Mouse (Mus musculus) heart, embryonic 11.5 days (tissue): ENCODE measurements at regions not wholly inside any gene's neighbourhood (a gene's known extent, or its start where the extent isn't known, plus 50 kb on each side); places are given as distances from the start of the nearest gene placed in this dataset.

Experiments used
- ATAC-seq: fragments of 200-750 bp; cut with Nextera tagmentation; replicated peaks from 2 replicates; pipeline ENCODE4 v1.8.0; 2017; ENCODE audit warnings: moderate library complexity; ENCODE audit not compliant: insufficient number of reproducible peaks, low FRiP score, low TSS enrichment
- H3K27ac ChIP-seq: fragments of 300-500 bp; sonication (generic); 2 replicates; pipeline ENCODE4 v1.5.1; 2014; ENCODE audit warnings: mild to moderate bottlenecking, low read depth, low read length
- H3K27me3 ChIP-seq: fragments of 300-500 bp; sonication (generic); 2 replicates; pipeline ENCODE4 v1.6.1; 2014; ENCODE audit warnings: mild to moderate bottlenecking, low read length, mixed read lengths; ENCODE audit not compliant: control insufficient read depth, insufficient read depth
- H3K36me3 ChIP-seq: fragments of 300-500 bp; sonication (generic); 2 replicates; pipeline ENCODE4 v1.6.1; 2014; ENCODE audit warnings: mild to moderate bottlenecking, low read length, moderate library complexity, mixed read lengths; ENCODE audit not compliant: control insufficient read depth, insufficient read depth
- H3K4me1 ChIP-seq: fragments of 300-500 bp; sonication (generic); 2 replicates; pipeline ENCODE4 v1.6.1; 2014; ENCODE audit warnings: low read length; ENCODE audit not compliant: control insufficient read depth, insufficient read depth
- H3K4me2 ChIP-seq: fragments of 300-500 bp; sonication (generic); 2 replicates; pipeline ENCODE4 v1.6.1; 2014; ENCODE audit warnings: mild to moderate bottlenecking, moderate library complexity
- H3K4me3 ChIP-seq: fragments of 300-500 bp; sonication (generic); 2 replicates; pipeline ENCODE4 v1.5.1; 2014; ENCODE audit warnings: low read depth, low read length
- H3K9ac ChIP-seq: fragments of 300-500 bp; sonication (generic); 2 replicates; pipeline ENCODE4 v1.6.1; 2014; ENCODE audit warnings: mild to moderate bottlenecking, low read depth, low read length, moderate library complexity
- H3K9me3 ChIP-seq: fragments of 300-500 bp; sonication (generic); replicated peaks from 2 replicates; pipeline ENCODE4 v1.6.1; 2016; ENCODE audit warnings: low read length; ENCODE audit not compliant: control insufficient read depth
- WGBS: fragments of 180-500 bp; shearing (Covaris S2); extraction: QIAGEN DNeasy Blood & Tissue Kit; methylation state at CpG from one replicate; pipeline ENCODE4 v1.1.7; 2014; ENCODE audit not compliant: insufficient replicate concordance; 5-methylcytosine and 5-hydroxymethylcytosine counted together

GRCm38 (mm10) chr12:29280081-29280788, 247.9 kb upstream of the Myt1l start:
- 0 out of 2 replicates have a peak overlapping the region, but pooled peaks have one; percentile 35 for H3K27ac ChIP-seq
- no peaks in the 10 kb centered on the region for H3K9me3 ChIP-seq
- no peak for ATAC-seq
- 0 out of 2 replicates have a peak overlapping the region, but pooled peaks have one; percentile 12 for H3K4me3 ChIP-seq
- H3K27me3 ChIP-seq, result no peaks in the 10 kb centered on the region; the same call in 1 of the 2 replicates
- peaks cover 18% of the 10 kb centered on the region for H3K4me1 ChIP-seq
- H3K4me2 ChIP-seq, result peak overlapping the region; percentile 54
- 8% methylated on average over 9 of the region's 9 CpGs for WGBS
- peak overlapping the region; percentile 34; the same call in 1 of the 2 replicates for H3K9ac ChIP-seq
- H3K36me3 ChIP-seq, result no peaks in the 10 kb centered on the region

- 36% methylated on average over 17 of the region's 17 CpGs for WGBS
- Histone ChIP-seq H3K27ac (no peak overlapping the region; the same call in 1 of the 2 replicates), H3K9ac (peak overlapping the region; percentile 34; the same call in 1 of the 2 replicates), H3K9me3 (no peaks in the 10 kb centered on the region), H3K4me1 (peaks cover 18% of the 10 kb centered on the region), H3K4me2 (peak overlapping the region; percentile 32; the same call in 1 of the 2 replicates), H3K27me3 (no peaks in the 10 kb centered on the region; the same call in 1 of the 2 replicates), H3K4me3 (no peak overlapping the region), H3K36me3 (no peaks in the 10 kb centered on the region)
- ATAC-seq, result peak; percentile 52; the same call in 1 of the 2 replicates
Measured at GRCm38 (mm10) chr12:29280861-29281630, 247.1 kb upstream of the Myt1l start.

- Histone ChIP-seq H3K27me3 (no peaks in the 10 kb centered on the region), H3K9me3 (no peaks in the 10 kb centered on the region), H3K9ac (no peak overlapping the region), H3K27ac (no peak overlapping the region), H3K36me3 (no peaks in the 10 kb centered on the region), H3K4me2 (no peak overlapping the region), H3K4me1 (peaks cover 4% of the 10 kb centered on the region; the same call in 1 of the 2 replicates), H3K4me3 (no peak overlapping the region)
- no peak for ATAC-seq
- WGBS, result 58% methylated on average over 2 of the region's 2 CpGs
Measured at GRCm38 (mm10) chr12:29288801-29289200, 239.4 kb upstream of the Myt1l start.

- Histone ChIP-seq H3K9me3 (no peaks in the 10 kb centered on the region), H3K4me3 (peak overlapping the region; percentile 31), H3K4me2 (peak overlapping the region; percentile 61), H3K36me3 (no peaks in the 10 kb centered on the region), H3K27me3 (no peaks in the 10 kb centered on the region), H3K27ac (peak overlapping the region; percentile 57; the same call in 1 of the 2 replicates), H3K4me1 (peaks cover 4% of the 10 kb centered on the region; the same call in 1 of the 2 replicates), H3K9ac (peak overlapping the region; percentile 60)
- ATAC-seq, result peak; percentile 98
- WGBS, result 18% methylated on average over 23 of the region's 23 CpGs
Measured at GRCm38 (mm10) chr12:29290591-29291351, 237.4 kb upstream of the Myt1l start.

GRCm38 (mm10) chr12:29297984-29298383, 230.2 kb upstream of the Myt1l start:
- 53% methylated on average over 5 of the region's 5 CpGs for WGBS
- H3K4me1 ChIP-seq, result no peaks in the 10 kb centered on the region
- H3K9ac ChIP-seq, result no peak overlapping the region
- no peaks in the 10 kb centered on the region for H3K9me3 ChIP-seq
- no peak overlapping the region for H3K4me3 ChIP-seq
- H3K27me3 ChIP-seq, result no peaks in the 10 kb centered on the region; the same call in 1 of the 2 replicates
- no peak overlapping the region for H3K27ac ChIP-seq
- ATAC-seq, result no peak
- no peaks in the 10 kb centered on the region for H3K36me3 ChIP-seq
- no peak overlapping the region for H3K4me2 ChIP-seq

- Histone ChIP-seq H3K27ac (no peak overlapping the region), H3K36me3 (no peaks in the 10 kb centered on the region), H3K4me1 (no peaks in the 10 kb centered on the region), H3K4me2 (no peak overlapping the region), H3K9me3 (no peaks in the 10 kb centered on the region), H3K9ac (no peak overlapping the region), H3K4me3 (no peak overlapping the region), H3K27me3 (no peaks in the 10 kb centered on the region)
- ATAC-seq, result no peak
- WGBS, result 62% methylated on average over 1 of the region's 1 CpGs
Measured at GRCm38 (mm10) chr12:29315636-29316035, 212.5 kb upstream of the Myt1l start.

- Histone ChIP-seq H3K9ac (no peak overlapping the region), H3K36me3 (no peaks in the 10 kb centered on the region), H3K4me2 (no peak overlapping the region), H3K9me3 (no peaks in the 10 kb centered on the region), H3K4me3 (no peak overlapping the region), H3K27me3 (no peaks in the 10 kb centered on the region), H3K4me1 (no peaks in the 10 kb centered on the region), H3K27ac (no peak overlapping the region)
- WGBS, result 53% methylated on average over 2 of the region's 2 CpGs
- no peak for ATAC-seq
Measured at GRCm38 (mm10) chr12:29321468-29321867, 206.7 kb upstream of the Myt1l start.

- Histone ChIP-seq H3K9me3 (no peaks in the 10 kb centered on the region), H3K4me1 (no peaks in the 10 kb centered on the region), H3K9ac (no peak overlapping the region), H3K27ac (no peak overlapping the region), H3K4me3 (no peak overlapping the region), H3K4me2 (no peak overlapping the region), H3K27me3 (no peaks in the 10 kb centered on the region), H3K36me3 (no peaks in the 10 kb centered on the region)
- WGBS, result 31% methylated on average over 3 of the region's 3 CpGs
- no peak for ATAC-seq
Measured at GRCm38 (mm10) chr12:29323534-29323933, 204.7 kb upstream of the Myt1l start.
